Mouse (Mus musculus) adrenal gland (tissue): Measurements from ENCODE around the gene Edem2.
"Not testable (repeated sequence)": the region's sequence is repeated elsewhere in the genome, so short reads cannot be mapped to it uniquely, and the experiment has no call there.

Experiments used
- intact Hi-C: fragments of 180-260 bp; cut with DNase I; formaldehyde crosslinking; loops from one replicate; pipeline ENCODE4 v1.15.1; 2025

Gene Edem2

GRCm38 (mm10) chr2:155737803-155738202 is 8.5 kb upstream of the Edem2 start:
- intact Hi-C loops: no loop called here

DNA sequence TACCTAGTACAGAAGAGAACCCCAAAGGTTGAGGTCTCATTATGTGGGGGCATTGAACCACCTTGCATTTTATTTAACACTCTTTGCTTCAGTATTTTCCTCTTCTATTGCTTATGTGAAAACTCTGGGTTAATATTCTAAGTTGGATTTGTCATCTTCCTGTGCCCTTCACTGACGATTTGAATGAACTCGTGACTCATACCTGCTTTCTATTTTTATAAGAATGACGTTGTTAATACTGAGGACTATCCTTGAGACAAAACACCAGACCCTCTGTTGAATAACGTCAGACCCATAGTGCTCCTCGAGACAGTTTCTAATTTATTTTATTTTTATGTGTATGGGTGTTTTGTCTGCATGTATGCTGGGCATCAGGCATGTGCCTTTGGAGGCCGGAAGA is 7.7 kb upstream of the Edem2 start:
- intact Hi-C loops: no loop called here

DNA sequence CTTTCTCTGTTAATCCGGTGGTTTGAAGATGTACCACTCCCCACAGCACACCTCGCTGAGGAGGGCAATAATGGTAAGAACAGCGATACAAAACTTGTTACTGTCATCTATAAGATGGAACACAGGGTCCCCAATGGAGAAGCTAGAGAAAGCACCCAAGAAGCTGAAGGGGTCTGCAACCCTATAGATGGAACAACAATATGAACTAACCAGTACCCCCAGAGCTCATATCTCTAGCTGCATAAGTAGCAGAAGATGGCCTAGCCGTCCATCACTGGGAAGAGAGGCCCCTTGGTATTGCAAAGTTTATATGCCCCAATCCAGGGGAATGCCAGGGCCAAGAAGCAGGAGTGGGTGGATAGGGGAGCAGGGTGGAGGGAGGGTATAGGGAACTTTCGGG is 6.5 kb upstream of the Edem2 start, which contains the start of gene Gm17581:
Gene Gm17581, minus strand, starts transcription at position 101 of the 400 bp plus-strand sequence.
- intact Hi-C loops: not testable (repeated sequence)

- intact Hi-C loops: no loop called here
Observed at GRCm38 (mm10) chr2:155735080-155735479, 5.8 kb upstream of the Edem2 start.

DNA sequence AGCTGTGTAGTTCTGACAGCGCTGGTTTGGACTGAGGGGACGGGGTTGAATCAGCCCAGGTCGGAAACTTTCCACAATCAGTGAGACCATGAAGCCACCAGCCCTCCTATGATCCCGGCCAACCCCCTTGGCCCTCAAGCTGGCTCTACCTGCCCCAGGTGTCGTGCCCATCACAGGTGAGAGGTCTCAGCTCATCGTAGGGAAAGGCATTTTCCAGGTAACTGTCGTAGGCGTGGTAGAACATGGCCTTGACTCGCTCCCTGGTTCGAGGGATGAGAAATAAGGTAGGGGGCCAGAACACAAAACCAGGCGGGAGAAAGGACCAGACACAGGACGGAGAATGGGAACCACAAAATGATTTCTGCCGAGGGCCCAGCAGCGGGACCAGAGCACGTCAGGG is 533 bp downstream of the Edem2 start:
- intact Hi-C loops: no loop called here

GRCm38 (mm10) chr2:155727764-155728395 is 1.4 kb downstream of the Edem2 start:
- intact Hi-C loops: no loop called here

- intact Hi-C loops: no loop called here
Observed at GRCm38 (mm10) chr2:155726302-155726701, 3.0 kb downstream of the Edem2 start.

GRCm38 (mm10) chr2:155724526-155724925 is 4.7 kb downstream of the Edem2 start:
- intact Hi-C loops: no loop called here

GRCm38 (mm10) chr2:155724036-155724435 is 5.2 kb downstream of the Edem2 start:
- intact Hi-C loops: no loop called here

DNA sequence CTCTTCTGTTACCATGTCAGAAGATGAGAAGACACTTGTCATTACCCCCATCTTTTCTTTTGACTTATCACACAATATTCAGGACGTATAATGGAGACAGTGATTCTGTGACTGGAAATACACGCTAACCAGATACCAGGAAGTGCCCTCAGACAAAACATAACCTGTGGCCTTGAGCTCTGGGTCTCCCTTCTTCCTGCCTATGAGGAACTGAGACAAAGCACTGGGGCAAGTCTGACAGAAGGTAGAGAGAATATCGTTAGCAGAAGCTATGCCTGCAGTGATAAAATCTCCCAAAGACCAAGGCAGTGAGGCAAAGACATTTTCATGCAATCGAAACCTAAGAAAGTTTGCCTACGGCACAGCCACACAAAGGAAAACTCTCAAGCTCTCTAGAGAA is 8.7 kb downstream of the Edem2 start:
- intact Hi-C loops: no loop called here

DNA sequence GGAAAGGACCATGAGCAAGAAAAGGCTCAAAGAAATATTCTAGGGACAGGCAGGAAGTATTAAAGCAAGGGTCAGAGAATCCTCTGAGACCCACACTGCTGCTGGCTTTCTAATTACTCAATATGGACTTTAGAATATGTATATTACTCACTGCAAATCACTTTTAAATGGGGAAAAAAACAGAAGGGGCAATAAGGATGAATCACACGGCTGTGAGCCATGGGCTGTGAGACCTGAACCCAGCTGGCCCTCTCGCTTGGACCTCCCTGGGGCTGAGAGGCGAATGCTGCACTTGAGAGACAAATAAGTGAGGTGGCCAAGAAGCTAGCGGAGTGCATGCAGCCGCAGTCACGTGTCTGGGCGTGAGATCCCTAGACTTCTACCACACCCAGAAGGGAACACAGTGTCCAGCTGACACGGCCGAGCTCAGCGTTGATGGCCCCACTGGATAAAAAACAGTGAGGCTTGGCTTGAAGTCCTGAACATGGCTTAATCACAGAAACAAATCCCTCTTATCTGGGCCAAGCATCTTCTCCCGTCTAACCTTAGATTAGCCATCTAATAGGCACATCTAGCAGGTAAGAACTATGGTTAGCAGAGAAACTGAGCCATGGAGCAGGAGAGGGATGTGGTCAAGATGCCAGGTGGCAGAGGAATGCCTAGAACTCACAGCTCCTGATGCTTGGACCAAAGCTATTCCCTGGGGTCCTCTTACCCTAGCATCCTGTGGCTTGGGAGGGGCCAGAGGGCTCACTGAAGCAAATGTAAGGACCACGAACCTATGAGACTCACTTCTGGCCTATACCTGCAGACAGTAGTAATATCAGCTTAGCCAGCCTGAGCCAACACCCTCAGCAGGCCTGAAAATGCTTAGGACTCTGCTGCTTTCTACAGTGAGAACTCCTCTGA is 11.9 kb downstream of the Edem2 start:
- intact Hi-C loops: no loop called here

DNA sequence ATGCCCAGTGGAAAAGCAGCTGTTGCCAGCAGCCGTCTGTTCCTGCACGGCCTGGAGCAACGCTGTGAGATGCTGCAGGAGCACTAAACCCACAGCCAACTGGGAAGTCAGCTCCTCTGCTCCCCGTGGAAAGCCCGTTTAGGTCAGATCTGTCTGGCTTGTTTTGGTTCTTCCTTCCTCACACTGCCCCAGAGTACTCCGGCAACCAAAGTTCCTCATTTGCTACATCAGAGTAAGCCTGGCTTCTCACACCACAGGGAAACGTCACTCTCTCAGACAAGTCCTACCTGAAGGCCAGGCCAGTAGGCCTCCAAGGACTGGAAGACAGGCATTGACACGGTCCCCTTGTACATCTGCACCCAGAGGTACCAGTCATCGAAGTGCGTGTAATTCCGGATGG is 18.7 kb downstream of the Edem2 start:
- intact Hi-C loops: no loop called here

GRCm38 (mm10) chr2:155707251-155707650 is 22.0 kb downstream of the Edem2 start:
- intact Hi-C loops: no loop called here

DNA sequence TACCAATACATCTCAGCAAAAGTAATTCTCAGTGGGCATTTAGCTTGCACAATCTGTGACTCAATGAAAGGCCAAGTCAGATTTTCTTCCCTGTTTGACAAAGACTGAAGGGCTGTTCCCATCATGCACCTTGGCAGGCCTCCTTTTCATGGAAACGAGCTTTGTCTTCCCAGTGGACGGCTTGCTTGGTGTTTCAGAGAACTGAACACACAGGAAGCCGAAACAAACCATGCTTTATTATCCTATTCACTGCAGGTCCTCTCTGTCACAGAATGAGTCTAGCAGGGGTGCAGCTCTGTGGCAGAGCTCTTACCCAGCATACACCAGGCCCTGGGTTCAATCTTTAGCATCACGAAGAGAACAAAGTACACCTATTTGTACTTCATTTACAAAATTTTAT is 25.6 kb downstream of the Edem2 start:
- intact Hi-C loops: no loop called here

DNA sequence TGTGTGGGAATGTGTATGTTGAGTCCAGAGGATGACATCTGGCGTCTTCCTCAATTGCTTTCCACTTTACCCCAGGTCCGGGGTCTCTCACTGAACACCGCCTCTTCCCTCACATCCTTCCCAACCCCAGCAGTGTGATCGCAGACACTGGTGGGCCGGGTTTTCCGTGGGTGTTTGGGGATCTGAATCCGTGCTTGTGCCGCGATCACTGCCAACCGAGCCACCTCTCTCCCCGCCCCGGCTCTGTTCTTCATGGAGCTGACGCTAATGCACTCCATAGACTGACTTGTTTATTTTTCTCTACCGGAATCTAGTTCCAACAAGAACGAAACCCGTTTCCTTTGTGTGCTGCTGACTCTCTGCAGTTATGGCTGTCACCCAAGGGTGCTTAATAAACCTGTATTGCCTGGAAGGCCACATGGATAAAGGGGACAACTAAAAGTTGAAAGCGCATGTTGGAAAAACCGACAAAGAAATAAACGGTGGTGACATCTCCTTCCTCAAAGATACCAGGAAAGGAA is 27.8 kb downstream of the Edem2 start:
- intact Hi-C loops: no loop called here

GRCm38 (mm10) chr2:155698443-155698842 is 30.8 kb downstream of the Edem2 start:
- intact Hi-C loops: not testable (repeated sequence)

GRCm38 (mm10) chr2:155696851-155697250 is 32.4 kb downstream of the Edem2 start:
- intact Hi-C loops: loop anchor here (2.0 kb wide), 1 partner anchor 58 kb away; no protein-coding TSS in a partner anchor

DNA sequence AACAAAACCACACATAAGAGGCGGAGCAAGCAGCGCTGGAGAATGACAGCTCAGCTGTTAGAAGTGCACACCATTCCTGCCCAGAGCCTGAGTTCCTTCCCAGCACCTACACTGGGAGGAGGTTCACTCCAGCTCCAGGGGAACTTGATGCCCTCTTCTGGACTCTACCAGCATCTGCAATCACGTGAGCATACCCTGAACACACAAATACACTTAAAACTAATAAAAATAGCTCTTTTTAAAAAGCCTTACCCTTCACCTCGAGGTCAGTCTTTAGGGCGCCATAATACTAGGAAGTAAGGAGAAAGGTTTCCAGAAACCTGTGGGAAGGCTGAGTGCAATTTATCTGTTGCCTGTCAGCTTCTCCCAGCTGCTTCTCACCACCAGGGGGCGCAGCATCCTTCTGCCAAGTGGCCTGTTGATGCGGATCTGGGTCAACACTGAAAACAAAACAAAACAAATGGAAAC is 33.1 kb downstream of the Edem2 start:
- intact Hi-C loops: loop anchor here (2.0 kb wide), 1 partner anchor 59 kb away; no protein-coding TSS in a partner anchor

GRCm38 (mm10) chr2:155695316-155695715 is 34.0 kb downstream of the Edem2 start:
- intact Hi-C loops: loop anchor here (2.0 kb wide), 1 partner anchor 19 kb away; no protein-coding TSS in a partner anchor

DNA sequence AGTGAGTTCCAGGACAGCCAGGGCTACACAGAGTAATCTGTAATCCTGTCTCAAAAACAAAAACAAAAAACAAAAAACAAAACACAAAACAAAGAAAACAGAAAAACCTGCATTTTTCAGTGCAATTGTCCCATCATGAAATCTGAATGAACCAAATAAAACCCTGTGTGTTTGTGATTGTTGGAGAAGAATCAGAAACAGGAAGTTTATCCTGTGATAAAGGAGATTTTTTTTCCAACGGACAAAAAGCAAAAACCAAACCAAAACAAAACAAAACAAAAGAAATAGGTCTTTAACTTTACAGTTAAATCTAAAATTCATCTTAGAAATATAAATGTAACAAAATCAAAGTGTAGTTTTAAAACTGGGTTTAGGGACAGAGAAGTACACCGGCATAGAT is 34.7 kb downstream of the Edem2 start:
- intact Hi-C loops: loop anchor here (2.0 kb wide), 1 partner anchor 18 kb away; no protein-coding TSS in a partner anchor

DNA sequence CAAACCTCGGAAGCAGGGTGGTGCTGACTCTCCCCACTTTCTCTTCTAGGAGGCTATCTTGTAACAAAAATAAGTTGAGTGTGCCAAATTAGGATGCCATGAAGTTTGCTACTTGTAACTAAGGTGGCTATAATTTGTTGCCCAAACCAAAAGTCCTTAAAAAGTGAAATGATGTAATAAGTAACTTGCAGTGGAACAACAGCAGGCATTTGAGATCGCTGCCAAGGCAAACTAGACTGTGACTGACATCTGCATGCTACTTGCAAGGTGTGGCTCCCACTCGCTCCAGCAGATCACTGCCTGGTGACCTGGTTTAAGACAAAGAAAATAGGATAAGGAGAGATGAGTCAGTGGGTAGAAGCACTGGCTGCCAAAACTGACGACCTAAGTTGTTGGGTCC is 36.1 kb downstream of the Edem2 start:
- intact Hi-C loops: no loop called here
